Mouse (Mus musculus): Measurements from ENCODE around the gene Ralgds. TPM values are rescaled to one million over a fixed set of nuclear protein-coding genes. Genes with fewer than 3 reads are reported as not detected.

The Ralgds gene
- total RNA-seq, 4 experiments from 2014 or later, result 8.5 to 13.9 (median 9.8) TPM

Other genes with a start within 250 kb of the Ralgds start
- gene Ppp1r26, start 66.3 kb upstream of the Ralgds start, total RNA-seq (2022), result 1 to 10 TPM; 3.4 to 6.9 (median 3.9) TPM
- under 1 TPM in 1 of 4 experiments, not detected in 3; 0.43 TPM for gene 1700007K13Rik, start 46.8 kb upstream of the Ralgds start, total RNA-seq (2022)
- gene Mrps2, start 45.1 kb upstream of the Ralgds start, total RNA-seq (2022), result 10 to 100 TPM; 39.1 to 46.8 (median 42.0) TPM
- gene Gbgt1, start 16.2 kb upstream of the Ralgds start, total RNA-seq (2022), result 1 to 10 TPM; 1.2 to 2.4 (median 2.1) TPM
- 1 to 10 TPM in 2 of 4 experiments, not detected in 2; 1.4 TPM for gene Gm10134, start 7.0 kb upstream of the Ralgds start, total RNA-seq (2022)
- not detected for gene Cel, start 50.3 kb downstream of the Ralgds start, total RNA-seq (2022)
- gene Gtf3c5, start 70.6 kb downstream of the Ralgds start, total RNA-seq (2022), result 10 to 100 TPM in 3 of 4 experiments, 1 to 10 TPM in 1; 9.9 to 13.2 (median 10.6) TPM
- under 1 TPM in 1 of 4 experiments, not detected in 3; 0.78 TPM for gene Gfi1b, start 108.9 kb downstream of the Ralgds start, total RNA-seq (2022)
- gene Tsc1, start 128.1 kb downstream of the Ralgds start, total RNA-seq (2022), result 10 to 100 TPM; 23.7 to 31.3 (median 28.8) TPM
- not detected for gene Spaca9, start 186.6 kb downstream of the Ralgds start, total RNA-seq (2022)
- under 1 TPM in 1 of 4 experiments, not detected in 3; 0.26 TPM for gene Ak8, start 187.0 kb downstream of the Ralgds start, total RNA-seq (2022)

All from heart, adult 8-10 months (tissue).